ENCODE assay signal across 8 mouse cellular contexts in genomic region chr12:25098161-25098550, GRCm38 (mm10). TPM values are rescaled to one million over a fixed set of nuclear protein-coding genes. Genes with fewer than 3 reads are reported as not detected.
DNase-seq lines count a peak whose midpoint lies in the region; ATAC-seq and TF ChIP-seq lines count a peak whose summit lies in the region.

No protein-coding gene starts in this region.

- no peak for ATAC-seq in heart, embryonic 12.5 days (ENCODE audit: insufficient number of reproducible peaks, low FRiP score)

- H3K27me3 ChIP-seq in heart, embryonic 12.5 days (replicated peaks): no peaks in the 10 kb centered on the region
- peaks cover 33% of the 10 kb centered on the region for H3K27me3 ChIP-seq in CH12.LX (replicated peaks)

- no peak for TF ChIP-seq RAD21 in CH12.LX (IDR thresholded peaks at IDR 0.05; ENCODE audit: low read depth, low read length)

- peak overlapping the region; percentile 86 for H3K4me2 ChIP-seq in heart, embryonic 12.5 days
- peak overlapping the region; percentile 53 for H3K4me2 ChIP-seq in CH12.LX (ENCODE audit: insufficient read depth, low read depth, poor library complexity, severe bottlenecking)

- no peak for TF ChIP-seq EP300 in CH12.LX (IDR thresholded peaks at IDR 0.05; ENCODE audit: low read length)

- H3K9me3 ChIP-seq in heart, embryonic 12.5 days (replicated peaks): no peaks in the 10 kb centered on the region
- H3K9me3 ChIP-seq in CH12.LX (replicated peaks; ENCODE audit: low read length): peaks cover 6% of the 10 kb centered on the region

- WGBS in heart, embryonic 12.5 days: 2% methylated on average over 10 of the region's 10 CpGs

- no peak for TF ChIP-seq POLR2A in CH12.LX (IDR thresholded peaks at IDR 0.05; ENCODE audit: low read depth, low read length)

- no peak for TF ChIP-seq CTCF in CH12.LX (conservative IDR thresholded peaks at IDR 0.05 in 1 of 2, IDR thresholded peaks at IDR 0.05 in 1 of 2; ENCODE audit: low read depth in 2 of 2, low read length in 2 of 2)

- H3K9ac ChIP-seq in heart, embryonic 12.5 days: peak overlapping the region; percentile 86
- 0 out of 2 replicates have a peak overlapping the region, but pooled peaks have one; percentile 39 for H3K9ac ChIP-seq in CH12.LX (ENCODE audit: insufficient read depth, low read depth)

- dilution Hi-C loops in CH12.LX (cut with MboI; ENCODE audit: extremely low pct_ligation_motif_present, extremely low pct_unique_long_range_greater_than_20kb, low sequenced_read_pairs): no loop called here

- 0 out of 2 replicates have a peak, but pooled peaks cover 2% of the 10 kb centered on the region for H3K36me3 ChIP-seq in heart, embryonic 12.5 days
- no peaks in the 10 kb centered on the region for H3K36me3 ChIP-seq in CH12.LX (replicated peaks in 1 of 2; ENCODE audit: control insufficient read depth in 1 of 2, insufficient read depth in 1 of 2, low read length in 1 of 2)

- peak overlapping the region; percentile 93 for H3K4me3 ChIP-seq in heart, embryonic 12.5 days
- peak overlapping the region in 2 of 3 experiments; percentile 40 to 47 for H3K4me3 ChIP-seq in CH12.LX (replicated peaks in 1 of 3; ENCODE audit: low read depth in 2 of 3, low read length in 2 of 3, poor library complexity in 1 of 3)

- DNase-seq in heart, adult 9 months (ENCODE audit: low spot score in 2 of 2): no peak
- no peak for DNase-seq in CH12.LX (ENCODE audit: extremely low read depth)
- DNase-seq in forelimb bud, embryonic 11.5 days (ENCODE audit: low read depth, low spot score): peak; percentile 57
- peak; percentile 57 for DNase-seq in lung, postnatal 36 days
- peak; percentile 61 for DNase-seq in thymus, postnatal 4 days
- DNase-seq in testis, postnatal 10 days (ENCODE audit: low spot score): no peak
- DNase-seq in c-Kit-positive CD71-positive TER-119-positive erythroid progenitor cells, embryonic 14.5 days (ENCODE audit: low spot score): no peak

- no peaks in the 10 kb centered on the region for H3K79me2 ChIP-seq in CH12.LX (replicated peaks; ENCODE audit: control insufficient read depth, extremely low read depth, insufficient read depth, poor library complexity, severe bottlenecking)

- peak overlapping the region; percentile 97 for H3K27ac ChIP-seq in heart, embryonic 12.5 days (ENCODE audit: poor library complexity, severe bottlenecking)
- no peak overlapping the region for H3K27ac ChIP-seq in CH12.LX (ENCODE audit: insufficient read depth, low read depth)

- in situ Hi-C loops in CH12.LX (cut with MboI; ENCODE audit: low pct_ligation_motif_present, low pct_unique_long_range_greater_than_20kb, low sequenced_read_pairs): loop anchor here (10.0 to 25.0 kb wide), 5 partner anchors 317 to 1189 kb away; no protein-coding TSS in a partner anchor

- H3K4me1 ChIP-seq in heart, embryonic 12.5 days (replicated peaks): peaks cover 24% of the 10 kb centered on the region
- peaks cover 10 to 28% of the 10 kb centered on the region in 2 experiments for H3K4me1 ChIP-seq in CH12.LX (ENCODE audit: control insufficient read depth in 1 of 2, insufficient read depth in 2 of 2)

TF ChIP-seq in CH12.LX, 34 proteins besides CTCF, POLR2A, EP300 and RAD21:
- no peak for TF ChIP-seq IRF4 (IDR thresholded peaks at IDR 0.05; ENCODE audit: low read depth, low read length)

RNA-seq across cellular contexts. Expression of gene Id2, which starts 1.2 kb away (rescaled TPM):
- 433 and 441 TPM in 2 replicates for polyA plus RNA-seq in heart, embryonic 12.5 days (2016; fragmentation: Nextera tagmentation; extraction: Ambion mirVana)
- total RNA-seq in CH12.LX (2012; rRNA removed): 11.5 and 12.4 TPM in 2 replicates
- total RNA-seq in CH12.LX (2014; rRNA removed): 38.0 and 42.9 TPM in 2 replicates
- polyA plus RNA-seq in CH12.LX (2012; ENCODE audit: insufficient read length, low read depth): 13.7 and 14.2 TPM in 2 replicates

Comparison
In these comparisons a context has a peak if more than half of its experiments do, and no peak if none do; other contexts are left out.
1. DNase-seq: peak in forelimb bud, embryonic 11.5 days (single experiment), lung, postnatal 36 days (single experiment) and thymus, postnatal 4 days (single experiment); none in heart, adult 9 months (0 of 2), CH12.LX (single experiment), testis, postnatal 10 days (single experiment) and c-Kit-positive CD71-positive TER-119-positive erythroid progenitor cells, embryonic 14.5 days (single experiment).
2. RNA of gene Id2, which starts 1.2 kb away (polyA plus RNA-seq): 433 to 441 TPM in heart, embryonic 12.5 days; 13.7 to 14.2 TPM in CH12.LX; every median in the first group is over 10 times any median in the second.